Mouse (Mus musculus) erythroid progenitor cell, adult 5-6 weeks (primary cell): Measurements from ENCODE around the gene Fgf7. TPM values are rescaled to one million over a fixed set of nuclear protein-coding genes. Genes with fewer than 3 reads are reported as not detected.

Source experiments
- ATAC-seq: replicated peaks from 2 replicates; pipeline ENCODE4 v1.8.0; 2016; ENCODE audit warnings: moderate number of reproducible peaks, mild to moderate bottlenecking, moderate TSS enrichment, inconsistent platforms; ENCODE audit not compliant: poor library complexity, low FRiP score, severe bottlenecking
- total RNA-seq, 2 experiments: library from RNA; stranded (forward) in 1 of 2; stranded (reverse) in 1 of 2; fragments of 150-400 nt in 1 of 2; fragments of 186-747, 209-891 nt in 1 of 2; gene quantifications; 2 replicates each; pipeline versions ENCODE4 v1.2.3 to v1.2.4; 2015 to 2017; ENCODE audit warnings: low replicate concordance in 2 of 2

Fgf7 gene
- total RNA-seq (2015; ENCODE audit: low replicate concordance) (not detected in 2 replicates), total RNA-seq (2017; ENCODE audit: low replicate concordance) (3.1 TPM in 1 of 2 replicates, not detected in the other)

DNA sequence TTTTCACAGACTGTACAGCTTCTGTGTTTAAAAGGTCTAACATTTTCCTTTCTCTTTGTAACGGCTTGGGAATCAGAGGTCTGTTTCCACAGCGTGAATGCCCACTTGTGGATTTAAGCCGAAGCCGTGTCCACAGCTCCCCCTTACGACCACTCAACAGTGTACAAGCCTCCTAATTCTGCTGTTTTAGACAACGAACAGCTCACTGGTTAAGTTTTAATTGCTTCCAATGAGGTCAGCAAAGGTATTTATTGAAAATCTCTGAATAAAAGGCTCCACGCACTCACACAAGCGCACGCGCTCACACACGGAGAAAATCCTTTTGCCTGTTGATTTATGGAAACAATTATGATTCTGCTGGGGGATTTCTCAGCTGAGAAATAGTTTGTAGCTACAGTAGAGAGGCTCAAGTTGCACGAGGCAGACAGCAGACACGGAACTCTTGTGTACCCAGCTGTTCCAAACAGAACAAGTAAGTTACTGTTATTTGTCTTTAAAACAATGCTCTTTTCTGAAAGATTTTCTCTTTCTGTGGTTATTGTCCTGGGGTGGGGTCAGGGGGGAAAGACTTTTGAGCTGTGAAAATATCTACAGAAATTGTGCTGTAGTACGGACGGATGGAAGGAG, at the start of gene Fgf7:
Gene Fgf7 (plus strand): TSS at position 280 of the 627 bp plus-strand sequence.
- ATAC-seq, result no peak

DNA sequence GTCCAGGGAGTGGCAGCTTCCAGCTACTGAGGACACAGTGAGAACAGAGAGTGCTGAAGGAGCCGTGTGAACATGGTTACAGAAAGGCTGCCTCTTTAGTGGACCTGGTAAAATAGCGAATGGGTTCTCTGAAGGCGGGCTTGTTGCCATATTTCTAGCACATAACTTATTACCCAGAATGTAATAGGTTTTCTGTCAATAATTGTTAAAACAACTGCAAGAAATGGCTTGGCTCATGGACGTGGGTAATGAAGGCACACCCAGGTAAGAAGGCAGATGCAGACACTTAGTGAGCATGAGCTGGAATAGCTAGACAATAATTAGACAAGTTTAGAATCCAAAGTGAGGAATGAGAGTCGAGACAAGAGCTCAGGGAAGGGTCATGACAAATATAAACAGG, 32.2 kb upstream of the Fgf7 start:
- no peak for ATAC-seq

DNA sequence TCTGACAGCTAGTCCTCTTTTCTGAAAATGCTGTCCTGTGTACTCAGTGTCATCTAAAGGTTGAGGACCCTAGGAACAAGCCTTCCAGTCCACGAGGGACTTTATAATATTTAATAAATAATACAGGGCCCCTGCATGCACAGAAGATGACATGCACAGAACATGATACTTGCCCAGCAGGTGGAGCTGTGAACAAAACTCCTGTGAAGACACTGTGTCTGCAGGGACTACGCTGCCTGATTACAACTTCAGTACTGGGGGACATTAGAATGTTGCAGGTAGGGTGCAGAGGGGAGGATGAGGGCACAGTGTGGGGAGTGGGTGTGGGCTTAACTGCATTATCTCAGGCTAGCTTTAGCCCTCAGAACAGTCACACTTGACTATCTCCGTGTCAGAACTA, 28.4 kb upstream of the Fgf7 start:
- no peak for ATAC-seq

DNA sequence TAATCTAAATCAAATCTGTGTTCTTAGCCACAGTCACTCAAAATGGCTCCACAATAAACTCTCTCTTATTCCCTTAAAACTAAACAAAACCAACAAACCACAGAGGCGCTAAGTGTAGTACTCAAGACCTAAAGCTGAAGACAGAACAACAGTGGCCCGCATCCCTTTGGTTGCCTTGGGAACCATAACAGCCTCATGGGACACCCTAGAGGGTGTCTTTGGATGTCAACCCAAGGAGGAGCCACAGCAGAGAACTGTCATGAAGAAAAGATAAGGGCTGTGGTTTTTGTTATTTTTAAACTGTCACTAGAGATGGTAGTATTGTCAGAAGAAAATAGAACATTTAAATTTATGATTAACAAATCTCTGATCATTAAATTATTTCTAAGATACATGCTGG, 27.7 kb upstream of the Fgf7 start:
- ATAC-seq, result no peak

DNA sequence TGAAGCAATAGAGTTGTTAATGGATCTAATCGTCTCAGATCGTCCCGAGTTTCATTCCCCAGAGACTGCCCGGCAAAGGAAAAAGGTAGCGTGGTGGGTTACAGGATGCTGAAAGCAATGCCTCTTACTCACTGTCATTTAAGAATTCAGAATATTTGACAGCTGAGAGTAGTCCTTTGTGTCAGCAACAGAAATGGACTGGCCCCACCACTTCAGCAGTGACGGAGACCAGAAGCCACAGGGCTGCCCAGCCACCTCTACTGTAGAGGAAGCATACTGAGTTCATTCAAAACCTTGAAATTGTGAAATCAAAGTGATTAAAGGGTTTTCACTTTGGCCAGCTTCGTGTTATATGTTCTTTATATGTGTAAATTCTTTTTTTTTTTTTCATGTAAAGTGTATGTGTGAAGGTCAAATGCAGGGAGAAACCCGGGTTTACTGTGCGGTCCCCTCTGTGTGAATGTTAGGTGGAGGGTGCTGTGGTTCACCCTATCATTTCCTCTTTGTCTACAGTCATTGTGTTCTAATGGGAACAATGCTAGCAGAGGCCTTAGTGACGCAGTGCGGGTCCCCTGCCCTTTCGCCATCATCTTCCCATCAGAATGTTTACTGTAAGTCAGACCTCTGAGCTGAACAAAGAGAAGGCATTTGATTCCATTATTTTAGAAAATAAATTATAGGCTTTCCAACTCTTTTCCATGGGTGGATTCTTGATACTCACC, 19.3 kb upstream of the Fgf7 start:
- ATAC-seq, result no peak

DNA sequence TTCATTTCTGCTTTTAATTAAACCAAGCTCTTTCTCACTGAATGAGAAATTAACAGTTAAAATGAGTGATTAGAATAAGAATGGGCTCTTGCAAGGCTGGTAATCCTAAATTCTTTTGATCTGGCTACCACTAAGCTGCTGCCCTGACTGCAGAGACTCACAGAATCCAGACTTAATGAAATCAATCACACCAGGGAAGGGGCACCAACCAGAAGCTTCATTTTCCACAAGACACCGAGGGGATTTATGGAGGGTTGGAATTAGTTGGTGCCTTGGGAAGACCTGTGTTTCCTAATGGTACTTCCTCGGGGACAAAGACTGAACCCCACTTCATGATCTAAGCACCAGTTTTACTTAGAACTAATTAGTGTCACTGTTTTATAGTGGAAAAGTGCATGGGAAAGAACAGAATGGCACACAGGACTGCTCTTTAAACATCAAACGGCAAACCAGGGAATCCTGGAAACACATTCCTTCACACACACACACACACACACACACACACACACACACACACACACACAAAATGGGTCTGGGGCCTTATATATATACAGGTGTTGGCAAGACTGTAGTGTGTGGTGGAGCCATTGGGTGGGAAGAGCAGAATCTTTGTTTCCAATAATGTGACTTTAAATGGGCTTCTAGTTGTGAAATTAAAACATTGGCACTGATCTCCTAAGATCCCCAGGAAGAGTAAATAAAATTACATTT, 18.5 kb upstream of the Fgf7 start:
- ATAC-seq, result no peak

DNA sequence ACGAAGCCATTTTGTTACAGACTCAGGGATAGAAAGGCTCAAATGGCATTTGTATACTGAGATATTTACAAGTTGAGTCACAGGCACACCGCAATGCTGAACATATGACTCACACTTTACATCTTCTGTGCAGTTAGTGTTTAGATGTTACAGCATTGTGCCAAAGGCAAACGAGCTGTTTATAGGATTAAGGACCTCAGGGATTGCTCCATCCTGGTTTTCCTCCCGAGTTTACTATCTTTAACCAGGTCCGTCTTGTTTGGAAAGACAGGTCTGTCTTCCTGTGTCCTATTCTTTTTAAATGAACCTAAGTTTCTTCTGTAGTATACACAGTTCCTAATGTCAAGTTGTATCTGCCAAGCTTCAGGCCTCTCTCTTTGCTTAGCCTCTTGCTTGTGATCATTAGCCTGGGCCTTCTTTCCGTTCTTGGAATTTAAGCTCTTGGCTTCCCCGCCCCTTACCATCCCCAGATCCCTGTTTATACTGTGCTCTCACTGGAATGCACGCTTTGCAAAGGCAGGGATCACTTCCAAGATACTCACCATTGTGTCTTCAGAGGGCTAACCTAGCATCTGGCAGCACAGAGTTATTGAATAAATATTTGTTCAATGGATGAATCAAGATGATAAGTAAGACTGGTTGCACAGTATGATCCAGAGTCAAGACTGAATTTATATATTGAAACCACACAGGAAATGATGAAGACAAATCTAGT, 3.1 kb upstream of the Fgf7 start:
- ATAC-seq, result no peak

DNA sequence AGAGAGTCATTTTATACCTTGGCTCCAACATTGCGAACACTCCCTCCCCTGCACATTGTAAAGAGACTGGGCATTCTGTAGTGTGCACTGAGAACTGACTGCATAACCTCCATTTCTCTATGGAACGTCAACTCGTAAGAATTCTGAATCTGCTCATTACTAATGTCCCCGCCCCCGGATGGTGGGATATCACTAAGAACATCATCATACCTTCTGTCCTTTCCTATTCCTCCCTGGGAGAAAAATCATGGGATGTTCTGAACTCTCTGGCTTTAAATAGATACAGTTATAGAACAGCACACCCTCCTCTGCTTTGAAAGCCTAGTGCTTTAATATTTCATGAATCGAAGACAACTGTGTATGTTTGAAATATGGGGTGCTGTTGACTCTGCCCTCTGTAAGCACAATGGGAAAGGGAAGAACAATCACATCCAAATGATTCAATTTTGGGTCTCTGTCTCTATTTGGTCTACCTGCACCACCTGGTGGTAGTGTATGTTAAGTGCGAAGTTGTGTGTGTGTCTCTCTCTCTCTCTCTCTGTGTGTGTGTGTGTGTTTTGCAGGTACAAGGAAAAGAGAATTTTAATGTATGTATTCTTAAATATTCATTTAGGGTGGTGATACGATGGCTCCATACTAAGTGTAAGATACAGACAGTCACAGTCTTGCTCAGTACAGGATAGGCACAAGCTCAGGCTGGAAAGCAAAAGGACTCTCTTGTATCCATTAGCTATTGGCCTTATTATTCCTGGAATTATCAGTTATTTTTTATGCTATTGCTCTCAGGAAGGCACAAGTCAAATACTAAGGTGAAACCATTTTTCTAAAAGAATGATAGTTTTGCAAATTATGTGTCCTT, 1.1 kb upstream of the Fgf7 start:
- ATAC-seq, result no peak

DNA sequence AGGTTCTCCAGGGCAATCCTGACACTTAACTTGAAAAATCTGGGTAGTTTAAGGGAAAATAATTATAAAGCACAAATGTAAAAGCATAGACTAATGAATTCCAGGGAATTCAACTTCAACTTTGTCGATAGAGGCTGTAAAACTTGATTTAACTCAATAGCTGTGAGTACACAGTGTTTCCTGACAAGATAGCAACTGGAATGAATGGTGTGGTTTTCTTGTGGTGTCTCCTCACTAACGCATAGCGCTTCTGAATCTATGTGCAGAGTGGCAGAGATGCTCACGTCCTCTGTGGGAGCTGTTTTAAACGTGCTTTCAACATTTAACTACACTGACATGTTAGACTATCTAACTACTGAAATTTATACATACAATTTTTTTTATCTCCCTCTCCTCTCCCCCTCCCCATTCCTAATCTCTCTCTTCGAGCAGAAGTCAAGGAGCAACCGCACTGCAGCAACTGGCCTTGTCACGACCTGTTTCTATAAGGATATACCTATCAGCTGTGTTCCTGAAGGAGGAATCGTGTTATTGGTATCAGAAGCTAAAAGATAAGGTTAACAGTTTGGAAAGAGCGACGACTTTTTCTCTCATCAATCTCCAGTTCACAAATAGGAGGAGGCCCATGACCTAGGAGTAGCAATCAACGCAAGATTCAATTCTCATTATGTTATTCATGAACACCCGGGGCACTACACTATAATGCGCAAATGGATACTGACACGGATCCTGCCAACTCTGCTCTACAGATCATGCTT, 734 bp downstream of the Fgf7 start:
- no peak for ATAC-seq

DNA sequence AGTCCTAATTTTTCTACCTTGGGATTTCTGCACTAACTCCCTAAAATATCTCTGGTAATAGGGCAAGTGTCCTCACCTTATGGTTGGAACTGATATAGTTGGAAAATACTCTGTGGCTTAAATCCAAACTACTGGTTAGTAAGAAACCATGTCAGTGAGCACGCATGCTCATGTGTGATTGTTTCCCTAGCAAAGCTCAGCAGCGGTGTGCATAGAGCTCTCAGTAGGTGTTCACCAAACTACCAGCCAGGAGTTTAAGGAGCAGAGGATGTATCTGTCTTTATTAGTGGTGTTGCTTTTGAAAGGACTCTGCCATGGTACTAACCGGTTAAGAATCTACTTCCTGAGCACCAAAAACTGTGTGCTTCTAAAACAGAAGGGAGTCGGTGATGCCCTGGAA, 1.7 kb downstream of the Fgf7 start:
- no peak for ATAC-seq

DNA sequence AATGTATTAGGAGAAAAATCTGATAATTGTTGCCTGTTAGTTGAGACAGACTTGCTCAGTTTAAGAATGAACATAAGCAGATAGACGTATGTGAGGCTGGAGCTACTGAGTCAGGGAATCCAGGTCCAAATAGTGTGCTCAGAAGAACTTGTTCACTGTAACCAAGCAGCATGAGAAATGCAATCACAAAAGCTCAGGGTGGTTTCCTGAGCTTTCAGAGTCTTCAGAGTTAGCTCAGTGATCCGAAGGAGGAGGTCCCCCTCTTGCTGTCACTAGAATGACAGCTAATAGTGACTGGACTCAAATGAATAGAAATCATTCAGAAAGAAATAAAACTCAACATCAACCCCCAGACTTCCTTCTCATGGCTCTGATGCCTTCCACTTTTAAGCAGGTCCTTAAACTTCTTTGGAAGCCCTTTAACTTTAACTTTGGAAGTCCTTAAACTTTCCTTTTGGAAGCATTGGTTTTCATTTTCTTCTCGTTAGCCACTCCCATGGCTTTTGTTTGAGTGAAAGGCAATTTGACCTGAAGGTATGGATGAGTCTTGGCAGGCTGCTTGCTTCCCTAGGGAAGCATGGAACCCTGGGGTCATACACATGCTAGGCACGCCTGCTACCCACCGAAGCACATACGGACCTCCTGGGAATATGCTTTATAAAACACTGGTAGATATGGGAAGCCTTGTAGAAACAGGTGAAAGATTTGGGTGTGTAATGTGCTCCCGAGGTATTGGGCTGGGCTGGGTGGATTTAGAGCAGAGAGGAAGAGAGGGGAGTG, 4.0 kb downstream of the Fgf7 start:
- ATAC-seq, result no peak

DNA sequence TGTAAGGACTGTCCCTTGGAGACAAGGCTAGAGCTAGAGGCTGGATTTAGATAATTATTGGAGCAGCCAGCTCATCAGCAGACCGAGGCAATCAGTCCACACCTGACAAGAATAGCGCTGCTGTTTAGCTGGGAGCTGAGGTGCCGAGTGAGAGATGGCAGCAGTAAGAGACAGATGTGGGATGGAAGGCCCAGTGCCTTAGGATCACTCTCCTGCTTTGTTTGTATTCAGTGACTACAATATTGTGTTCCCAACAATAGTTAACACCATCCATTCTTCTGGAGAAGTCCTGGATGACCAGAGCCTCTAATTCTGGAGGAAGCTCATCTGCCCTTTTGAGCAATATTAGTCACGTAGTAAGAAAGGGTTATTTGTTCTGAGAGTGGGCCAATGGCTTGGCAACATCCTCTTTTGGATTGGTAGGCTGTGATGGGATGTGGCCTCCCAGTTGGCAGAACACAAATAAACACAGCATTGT, 5.0 kb downstream of the Fgf7 start:
- no peak for ATAC-seq

DNA sequence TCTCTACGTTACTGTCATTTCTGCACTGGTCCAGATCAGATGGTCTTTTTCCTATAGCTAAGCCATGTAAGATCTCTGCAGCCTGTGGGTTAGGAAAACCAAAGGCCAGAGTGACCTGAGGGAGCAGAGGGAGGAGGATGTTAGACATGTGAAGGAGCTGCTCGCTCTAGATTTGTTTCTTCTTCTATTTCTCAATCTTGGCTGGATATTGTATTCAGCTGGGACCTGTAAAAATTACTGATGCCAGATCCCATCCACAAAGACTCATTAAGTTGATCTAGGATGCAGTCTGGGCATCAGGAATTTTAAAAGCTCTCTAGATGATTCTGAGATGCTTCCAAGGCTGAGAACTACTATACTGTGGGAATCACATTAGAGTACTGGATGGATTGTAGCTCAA, 6.2 kb downstream of the Fgf7 start:
- no peak for ATAC-seq

DNA sequence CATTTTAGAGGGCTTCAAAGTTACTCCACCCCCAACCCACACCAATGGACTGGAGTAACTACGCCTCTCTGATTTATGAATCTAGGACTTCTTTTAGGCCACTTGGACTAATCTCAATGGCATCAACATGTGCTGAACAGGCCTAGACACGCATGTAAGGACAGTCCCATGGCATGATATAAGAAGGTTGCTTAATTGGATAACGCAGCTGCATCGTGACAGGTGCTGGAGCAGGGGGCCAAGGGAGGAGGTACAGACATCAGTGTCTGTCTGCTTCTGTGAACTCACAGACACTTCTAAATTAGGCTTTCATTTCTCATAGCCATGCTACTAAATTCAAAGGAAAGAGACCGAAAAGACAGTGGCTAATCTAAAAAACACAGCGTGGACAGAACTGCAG, 6.8 kb downstream of the Fgf7 start:
- no peak for ATAC-seq

DNA sequence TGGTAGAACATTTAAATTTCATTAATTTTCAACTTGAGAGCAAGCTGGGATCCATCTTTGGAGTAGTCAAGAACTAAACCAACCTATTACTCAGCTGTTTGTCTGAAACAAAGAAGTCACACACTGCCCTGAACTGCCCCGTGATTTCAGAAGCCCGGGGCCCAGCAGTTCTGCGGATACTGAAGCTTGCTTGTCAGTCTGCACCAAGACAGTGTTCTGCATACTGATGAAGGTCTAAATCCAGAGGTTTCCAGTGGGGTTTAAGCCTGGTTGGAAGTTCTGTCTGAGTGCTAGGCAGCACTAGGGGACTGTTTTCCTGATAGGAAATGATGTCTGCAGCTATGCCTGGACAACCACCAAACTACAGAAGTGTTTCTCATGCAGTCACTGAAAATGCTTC, 8.2 kb downstream of the Fgf7 start:
- ATAC-seq, result no peak

DNA sequence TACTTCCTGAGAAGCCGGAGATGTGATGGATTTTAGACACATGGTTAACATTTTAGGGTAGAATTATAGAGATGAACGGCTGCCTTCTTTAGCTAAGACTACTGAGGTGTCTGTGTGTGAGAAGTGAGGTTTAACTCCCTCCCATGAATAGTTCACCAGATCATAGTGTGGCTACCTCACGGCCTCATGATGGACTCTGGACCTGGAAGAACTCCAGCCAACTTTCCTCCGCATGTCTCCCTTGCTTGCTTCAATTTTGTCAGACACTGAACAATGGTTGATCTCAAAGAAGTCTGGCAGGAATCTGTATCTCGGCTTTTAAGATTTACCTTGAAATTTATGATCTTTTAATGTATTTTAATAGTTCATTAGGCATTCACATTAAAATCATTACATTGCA, 11.2 kb downstream of the Fgf7 start:
- no peak for ATAC-seq

DNA sequence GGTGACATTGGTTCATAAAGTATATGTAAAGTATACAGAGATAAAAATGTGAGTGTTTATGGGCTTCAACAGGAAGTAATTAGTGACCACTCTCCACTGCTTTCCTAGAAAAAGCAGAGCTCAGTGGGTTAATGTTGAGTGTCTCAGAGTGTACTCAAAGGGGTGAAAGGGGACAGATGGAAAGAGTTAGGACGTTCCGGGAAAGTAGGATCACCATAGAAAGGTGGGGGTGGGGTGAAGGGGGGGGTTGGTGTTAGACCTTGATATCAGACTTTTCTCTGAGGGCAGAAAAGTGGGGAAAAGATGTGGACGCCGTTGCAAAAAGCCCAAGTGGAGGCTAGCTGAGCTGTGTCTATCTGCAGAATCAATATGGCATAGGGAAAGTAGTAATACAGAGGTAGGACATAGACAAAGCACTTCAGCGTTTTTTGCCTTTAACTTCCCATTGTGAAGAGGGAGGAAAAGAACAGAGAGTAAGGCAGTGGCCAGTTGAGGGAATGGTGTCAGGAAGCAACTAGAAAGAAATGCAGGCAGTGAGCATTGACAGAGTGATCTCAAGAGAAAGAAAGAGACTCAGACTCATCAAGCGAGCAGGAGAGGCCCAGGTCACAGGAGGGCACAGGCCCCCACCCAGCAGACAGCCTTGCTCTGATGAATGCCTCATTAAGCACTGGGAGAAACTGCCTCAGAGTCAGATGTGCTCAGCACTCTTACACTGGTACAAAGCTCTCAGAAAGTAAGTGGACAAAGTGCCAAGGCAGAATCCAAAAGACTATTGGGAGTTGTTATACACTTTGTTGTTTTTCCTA, 18.5 kb downstream of the Fgf7 start:
- no peak for ATAC-seq
